10 mouse cellular contexts compared by ENCODE assay signal in the genomic region with DNA sequence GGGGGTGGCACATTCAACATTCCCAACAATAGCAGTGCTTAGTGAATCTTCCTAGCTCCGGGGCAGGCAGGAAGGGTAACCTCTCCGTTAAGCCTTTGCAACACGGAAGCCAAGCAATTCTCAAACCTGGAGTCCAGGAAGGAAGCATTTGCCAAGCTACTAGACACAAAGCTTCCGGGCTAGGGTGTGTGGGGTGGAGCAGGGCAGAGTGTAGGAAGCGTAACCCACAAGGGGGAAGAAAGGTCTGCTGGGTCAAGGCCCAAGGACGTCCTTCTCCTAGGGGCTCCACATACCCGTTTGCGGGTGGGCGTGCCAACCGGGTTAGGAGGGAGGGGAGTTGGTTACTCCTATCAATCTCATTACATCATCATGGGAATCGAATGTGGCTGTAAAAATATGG. TPM values are rescaled to one million over a fixed set of nuclear protein-coding genes. Genes with fewer than 3 reads are reported as not detected.
DNase-seq lines count a peak whose midpoint lies in the region; ATAC-seq and TF ChIP-seq lines count a peak whose summit lies in the region.
"Not testable (repeated sequence)": the region's sequence is repeated elsewhere in the genome, so short reads cannot be mapped to it uniquely, and the experiment has no call there.
"Had no signal": no experiment of that assay in that cellular context is flagged by ENCODE, and none has a peak within 500 bp of the region (broad histone marks: within the 10 kb centered on the region; RNA-seq: fewer than 3 reads in every experiment).

No protein-coding gene starts in this region.

- H3K27ac ChIP-seq in embryonic facial prominence, embryonic 15.5 days (replicated peaks); lung, embryonic 16.5 days (ENCODE audit: low read length); thymus, adult 2 months (ENCODE audit: control insufficient read depth, insufficient read depth, low read length): not testable (repeated sequence)

- not testable (repeated sequence) for TF ChIP-seq CTCF in thymus, adult 2 months (IDR thresholded peaks at IDR 0.05; ENCODE audit: borderline replicate concordance, control insufficient read depth, extremely low read depth, insufficient read depth, low read length, poor library complexity)

- not testable (repeated sequence) for H3K4me2 ChIP-seq in embryonic facial prominence, embryonic 15.5 days (replicated peaks); lung, embryonic 16.5 days (ENCODE audit: low read depth, low read length)

- peak; percentile 35 for DNase-seq in induced T-regulatory cell, adult 2 months (ENCODE audit: low read depth)
- peak; percentile 59 for DNase-seq in kidney, postnatal 14 days
- peak; percentile 23 for DNase-seq in thymus, adult 2 months

- peak; percentile 32 for ATAC-seq in activated CD4-positive, CD25-positive, alpha-beta regulatory T cell, adult 4 months
- peak; percentile 43; the same call in 1 of the 2 replicates for ATAC-seq in embryonic facial prominence, embryonic 15.5 days (ENCODE audit: insufficient number of reproducible peaks, low FRiP score, low TSS enrichment, low read depth)
- peak; percentile 43; the same call in 1 of the 2 replicates for ATAC-seq in lung, embryonic 16.5 days (ENCODE audit: low read depth)
- ATAC-seq in monocyte, adult 5-6 weeks (replicated peaks; ENCODE audit: insufficient number of reproducible peaks, low FRiP score, low TSS enrichment, poor library complexity, severe bottlenecking): peak; percentile 64

- TF ChIP-seq POLR2A in thymus, adult 2 months (IDR thresholded peaks at IDR 0.05; ENCODE audit: control insufficient read depth, extremely low read depth, insufficient read depth, low read length, poor library complexity): not testable (repeated sequence)

- not testable (repeated sequence) for H3K4me1 ChIP-seq in embryonic facial prominence, embryonic 15.5 days; lung, embryonic 16.5 days (replicated peaks; ENCODE audit: control insufficient read depth, insufficient read depth, low read length); thymus, adult 2 months (replicated peaks; ENCODE audit: control insufficient read depth, insufficient read depth, low read length)

- H3K27me3 ChIP-seq in embryonic facial prominence, embryonic 15.5 days; lung, embryonic 16.5 days (ENCODE audit: control insufficient read depth, insufficient read depth, low read depth, low read length); thymus, adult 2 months (ENCODE audit: control insufficient read depth, insufficient read depth, low read length): not testable (repeated sequence)

- H3K4me3 ChIP-seq in embryonic facial prominence, embryonic 15.5 days (replicated peaks); lung, embryonic 16.5 days (ENCODE audit: low read length); thymus, adult 2 months (ENCODE audit: control insufficient read depth, insufficient read depth, low read length): not testable (repeated sequence)

- H3K9me3 ChIP-seq in embryonic facial prominence, embryonic 15.5 days (replicated peaks); lung, embryonic 16.5 days (ENCODE audit: control insufficient read depth, low read length): not testable (repeated sequence)

- WGBS in embryonic facial prominence, embryonic 15.5 days: 63% methylated on average over 6 of the region's 11 CpGs
- 61% methylated on average over 6 of the region's 11 CpGs for WGBS in lung, embryonic 16.5 days
- WGBS in thymus, adult 2 months: 5% methylated on average over 8 of the region's 11 CpGs

- H3K9ac ChIP-seq in embryonic facial prominence, embryonic 15.5 days; lung, embryonic 16.5 days (ENCODE audit: low read length): not testable (repeated sequence)

- H3K36me3 ChIP-seq in embryonic facial prominence, embryonic 15.5 days; lung, embryonic 16.5 days (ENCODE audit: control insufficient read depth, insufficient read depth, low read length); thymus, adult 2 months (ENCODE audit: control insufficient read depth, insufficient read depth, low read length): not testable (repeated sequence)

RNA-seq across cellular contexts. Expression of a gene that starts 31.2 kb away (rescaled TPM):
- under 1 TPM; 0.20 to 0.38 TPM for polyA plus RNA-seq in activated CD4-positive, CD25-positive, alpha-beta regulatory T cell, adult 4 months (2017; shearing (Covaris generic))
- 0.27 TPM in 1 of 2 replicates, not detected in the other for polyA plus RNA-seq in embryonic facial prominence, embryonic 15.5 days (2015; fragmentation: Nextera tagmentation; extraction: Ambion mirVana)
- polyA plus RNA-seq in lung, embryonic 16.5 days (2015; fragmentation: Nextera tagmentation; extraction: Ambion mirVana): 0.24 TPM in 1 of 2 replicates, not detected in the other
- total RNA-seq in monocyte, adult 5-6 weeks (2017): 4.2 to 5.7 TPM in 2 of 3 replicates, not detected in the other
- 4.3 and 8.5 TPM in 2 replicates for polyA plus RNA-seq in thymus, adult 2 months (2012; rRNA removed)
- total RNA-seq: heart, postnatal 36 days had no signal
- polyA plus RNA-seq: heart, embryonic 12.5 days; liver, embryonic 12.5 days had no signal

RNA-seq across cellular contexts. Expression of a gene that starts 31.5 kb away (rescaled TPM):
- 10 to 100 TPM; 50.4 to 72.2 TPM for polyA plus RNA-seq in activated CD4-positive, CD25-positive, alpha-beta regulatory T cell, adult 4 months (2017; shearing (Covaris generic))
- 28.2 and 30.5 TPM in 2 replicates for polyA plus RNA-seq in embryonic facial prominence, embryonic 15.5 days (2015; fragmentation: Nextera tagmentation; extraction: Ambion mirVana)
- polyA plus RNA-seq in lung, embryonic 16.5 days (2015; fragmentation: Nextera tagmentation; extraction: Ambion mirVana): 40.1 TPM in 2 replicates
- 48.3 to 53.4 TPM (median 53.2 TPM) in 3 replicates for total RNA-seq in monocyte, adult 5-6 weeks (2017)
- polyA plus RNA-seq in thymus, adult 2 months (2012; rRNA removed): 69.4 and 79.8 TPM in 2 replicates

RNA-seq across cellular contexts. Expression of a gene that starts 48.9 kb away (rescaled TPM):
- 10 to 100 TPM; 20.7 to 25.4 TPM for polyA plus RNA-seq in activated CD4-positive, CD25-positive, alpha-beta regulatory T cell, adult 4 months (2017; shearing (Covaris generic))
- 29.7 and 34.6 TPM in 2 replicates for polyA plus RNA-seq in embryonic facial prominence, embryonic 15.5 days (2015; fragmentation: Nextera tagmentation; extraction: Ambion mirVana)
- 38.4 and 39.5 TPM in 2 replicates for polyA plus RNA-seq in lung, embryonic 16.5 days (2015; fragmentation: Nextera tagmentation; extraction: Ambion mirVana)
- 22.4 to 37.0 TPM (median 25.6 TPM) in 3 replicates for total RNA-seq in monocyte, adult 5-6 weeks (2017)
- 6.4 and 6.6 TPM in 2 replicates for polyA plus RNA-seq in thymus, adult 2 months (2012; rRNA removed)
